Mouse (Mus musculus) erythroid progenitor cell, adult 5-6 weeks (primary cell): Measurements from ENCODE around the gene Akap6. TPM values are rescaled to one million over a fixed set of nuclear protein-coding genes. Genes with fewer than 3 reads are reported as not detected.

Source experiments
- ATAC-seq: replicated peaks from 2 replicates; pipeline ENCODE4 v1.8.0; 2016; ENCODE audit warnings: moderate number of reproducible peaks, mild to moderate bottlenecking, moderate TSS enrichment, inconsistent platforms; ENCODE audit not compliant: poor library complexity, low FRiP score, severe bottlenecking
- total RNA-seq, 2 experiments: library from RNA; stranded (forward) in 1 of 2; stranded (reverse) in 1 of 2; fragments of 150-400 nt in 1 of 2; fragments of 186-747, 209-891 nt in 1 of 2; gene quantifications; 2 replicates each; pipeline versions ENCODE4 v1.2.3 to v1.2.4; 2015 to 2017; ENCODE audit warnings: low replicate concordance in 2 of 2

The Akap6 gene
- total RNA-seq, 2 experiments from 2014 or later, result not detected

DNA sequence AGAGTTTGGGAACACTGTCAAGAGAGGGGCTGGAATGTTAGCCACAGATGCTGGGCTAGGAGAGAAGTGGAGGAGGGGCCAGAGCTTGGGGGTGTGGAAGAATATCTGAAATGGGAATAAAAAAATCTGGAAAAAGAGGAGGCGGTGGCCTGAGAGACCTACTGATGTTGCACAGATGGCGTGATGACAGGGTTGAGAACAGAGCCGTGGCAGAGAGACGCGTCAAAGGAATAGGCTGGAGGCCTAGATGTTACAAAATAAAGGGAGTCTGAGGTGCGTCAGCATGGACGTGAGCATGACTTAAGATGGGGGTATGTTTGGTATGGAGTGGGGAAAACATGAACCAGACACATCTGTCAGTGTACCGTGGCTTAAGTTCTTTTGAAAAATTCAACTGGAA lies 180.1 kb downstream of the Akap6 start:
- no peak for ATAC-seq

DNA sequence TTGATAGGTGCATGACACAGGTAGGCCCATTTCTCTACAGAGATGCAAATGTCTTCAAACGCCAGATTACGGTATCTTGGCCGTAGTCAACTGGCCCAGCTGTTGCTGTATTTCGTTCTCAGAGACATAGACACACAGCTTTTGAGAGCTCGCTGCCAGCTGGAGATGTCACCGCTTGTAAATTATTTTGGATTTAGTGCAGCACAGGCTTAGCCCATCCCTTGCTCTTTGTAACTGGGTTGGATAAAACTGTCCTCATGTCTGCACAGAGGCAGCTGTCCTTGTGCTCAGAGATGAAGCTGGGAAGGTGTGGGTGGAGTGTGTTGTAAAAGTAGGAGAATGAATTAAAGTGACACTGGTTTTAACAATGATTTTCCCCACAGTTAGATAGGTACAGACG lies 193.3 kb downstream of the Akap6 start:
- no peak for ATAC-seq

DNA sequence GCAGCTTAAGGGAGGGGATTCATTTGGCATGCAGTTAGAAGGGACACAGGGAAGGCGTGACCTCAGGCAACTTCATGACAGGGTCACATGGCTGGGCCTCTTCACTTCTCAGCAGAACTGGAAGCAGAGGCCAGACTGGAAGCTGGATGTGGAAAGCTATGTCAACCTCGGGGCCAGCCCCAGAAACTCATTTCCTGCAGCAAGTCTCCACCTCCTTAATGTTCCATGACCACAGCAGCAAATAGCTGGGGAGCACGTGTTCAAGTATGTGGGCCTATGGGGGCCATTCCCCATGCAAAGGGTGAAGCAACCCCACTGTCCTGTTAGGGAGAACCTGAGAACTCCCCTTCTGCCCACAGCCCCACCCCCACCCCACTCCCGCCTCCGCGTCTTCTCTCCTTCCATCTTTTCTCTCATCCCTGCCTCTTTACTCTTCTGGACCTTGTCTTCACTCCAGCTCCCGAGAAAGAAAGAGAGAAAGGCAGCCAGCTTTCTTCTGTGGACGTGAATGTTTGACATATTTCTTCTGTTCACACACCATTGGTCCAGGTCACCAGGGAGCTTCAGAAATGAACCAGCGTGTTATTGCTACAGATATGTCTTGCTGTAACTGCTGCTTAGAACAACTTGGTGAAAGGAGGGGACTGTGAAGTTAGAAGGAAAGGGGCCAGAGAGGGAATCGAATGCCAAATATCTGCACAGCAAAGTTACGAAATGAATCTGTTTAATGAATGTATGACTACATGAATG lies 194.6 kb downstream of the Akap6 start:
- ATAC-seq, result no peak

DNA sequence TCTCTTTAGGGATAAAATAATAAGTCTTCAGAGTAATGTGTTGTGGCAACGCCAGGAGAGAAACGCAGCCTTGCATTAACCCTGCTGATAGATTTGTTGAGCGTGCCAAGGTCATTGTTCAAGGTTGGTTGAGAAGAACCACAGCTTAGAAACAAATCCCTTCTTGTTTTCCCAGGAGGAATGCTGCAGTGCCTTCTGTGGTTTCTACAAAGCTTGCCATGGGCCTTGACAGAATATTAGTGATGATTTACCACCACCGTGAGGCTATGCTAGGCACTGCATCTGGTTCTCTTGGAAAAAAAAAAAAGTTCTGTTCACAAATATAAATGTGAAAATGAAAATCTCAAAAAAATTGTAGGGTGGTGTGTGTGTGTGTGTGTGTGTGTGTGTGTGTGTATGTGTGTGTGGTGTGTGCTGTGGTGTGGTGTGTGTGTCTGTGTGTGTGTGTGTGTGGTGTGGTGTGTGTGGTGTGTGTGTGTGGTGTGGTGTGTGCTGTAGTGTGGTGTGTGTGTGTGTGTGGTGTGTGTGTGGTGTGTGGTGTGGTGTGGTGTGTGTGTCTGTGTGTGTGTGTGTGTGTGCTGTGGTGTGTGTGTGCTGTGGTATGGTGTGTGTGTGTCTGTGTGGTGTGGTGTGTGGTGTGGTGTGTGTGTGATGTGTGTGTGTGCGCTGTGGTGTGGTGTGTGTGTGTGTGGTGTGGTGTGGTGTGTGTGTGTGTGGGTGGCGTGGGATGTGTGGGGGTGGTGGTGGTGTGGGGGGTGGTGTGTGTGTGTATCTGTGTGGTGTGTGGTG lies 196.7 kb downstream of the Akap6 start:
- ATAC-seq, result no peak

DNA sequence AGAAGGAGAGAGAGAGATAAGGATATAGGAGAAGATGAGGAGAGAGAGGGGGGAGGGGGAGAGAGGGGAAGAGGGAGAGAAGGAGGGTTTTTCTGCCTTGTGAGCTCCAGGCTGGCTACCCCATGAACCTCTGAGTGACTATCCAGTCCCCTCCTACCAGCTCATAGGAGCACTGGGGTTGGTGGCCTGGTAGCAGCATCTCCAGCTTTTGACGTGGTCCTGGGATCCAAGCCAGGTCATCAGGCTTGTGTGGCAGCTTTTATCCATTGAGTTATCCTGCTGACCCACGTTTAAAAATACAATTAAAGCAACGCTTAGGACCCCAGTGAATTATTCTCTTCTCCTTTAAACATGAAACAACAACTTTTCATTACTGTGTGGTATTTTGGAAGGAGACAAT lies 197.6 kb downstream of the Akap6 start:
- no peak for ATAC-seq

DNA sequence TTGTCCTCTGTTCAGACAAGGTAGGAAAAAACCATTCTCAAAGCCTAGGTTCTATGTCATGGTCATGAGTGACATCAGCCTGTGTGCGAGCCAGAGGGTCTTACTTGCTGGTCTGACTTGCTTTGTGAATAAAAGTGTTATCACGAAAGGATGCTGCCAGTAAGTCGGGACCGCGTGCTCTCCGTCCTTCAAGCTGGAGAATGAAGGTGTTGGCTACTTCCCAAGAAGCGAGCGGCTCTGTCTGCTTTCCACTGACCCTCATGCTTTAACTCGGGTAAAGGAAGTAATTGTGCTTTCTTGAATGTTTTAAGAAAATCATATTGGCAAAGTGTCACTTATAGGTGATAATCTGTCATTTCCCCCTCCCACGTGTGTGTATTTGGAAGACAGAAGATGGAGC lies 198.9 kb downstream of the Akap6 start:
- no peak for ATAC-seq

DNA sequence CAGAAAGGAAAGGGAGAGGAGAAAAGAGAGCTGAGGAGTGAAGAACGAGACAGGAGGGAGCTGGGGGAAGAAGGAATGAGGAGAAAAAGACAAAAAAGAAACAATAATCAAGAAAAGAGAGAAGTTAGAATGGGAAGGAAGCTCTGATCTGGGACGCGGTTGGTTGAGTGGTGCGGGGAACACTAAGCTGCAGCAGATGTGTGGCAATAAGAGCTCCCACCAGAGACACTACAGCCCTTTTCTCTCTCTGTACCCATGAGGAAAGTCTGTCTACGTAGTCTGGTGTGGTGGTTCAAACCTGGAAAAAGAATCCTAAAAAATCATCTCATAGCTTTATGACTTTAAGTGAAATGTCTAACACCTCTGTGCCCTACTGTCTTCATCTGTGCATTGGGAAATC lies 204.9 kb downstream of the Akap6 start:
- ATAC-seq, result no peak

DNA sequence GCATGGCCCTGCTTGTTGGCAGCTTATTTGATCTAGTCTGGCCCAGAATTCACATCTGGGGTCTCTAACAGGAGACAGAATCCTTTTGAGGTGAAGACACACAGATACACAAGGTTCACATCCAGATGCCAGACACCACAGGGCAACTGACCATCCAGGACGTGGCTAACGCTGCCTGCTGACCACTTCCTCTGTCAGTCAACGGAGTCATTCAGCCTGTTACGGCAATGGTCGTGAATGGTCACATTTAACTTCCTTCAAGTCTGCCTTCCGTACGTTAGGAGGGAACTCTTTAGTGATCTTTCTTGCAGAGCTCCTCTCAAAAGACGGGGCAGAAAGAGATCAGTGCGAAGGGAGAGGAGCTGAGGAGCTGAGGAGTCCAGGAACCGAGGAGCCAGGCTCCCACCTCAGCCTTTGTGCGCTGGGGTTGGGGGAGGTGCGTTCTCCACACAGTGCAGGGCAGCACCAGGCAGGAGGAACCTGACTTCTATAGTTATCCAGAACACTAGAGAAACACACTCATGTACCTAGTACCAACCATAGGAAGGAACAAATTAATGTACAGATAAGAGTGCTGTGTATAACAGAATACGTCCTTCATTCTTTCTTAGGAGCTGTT lies 209.4 kb downstream of the Akap6 start:
- no peak for ATAC-seq

DNA sequence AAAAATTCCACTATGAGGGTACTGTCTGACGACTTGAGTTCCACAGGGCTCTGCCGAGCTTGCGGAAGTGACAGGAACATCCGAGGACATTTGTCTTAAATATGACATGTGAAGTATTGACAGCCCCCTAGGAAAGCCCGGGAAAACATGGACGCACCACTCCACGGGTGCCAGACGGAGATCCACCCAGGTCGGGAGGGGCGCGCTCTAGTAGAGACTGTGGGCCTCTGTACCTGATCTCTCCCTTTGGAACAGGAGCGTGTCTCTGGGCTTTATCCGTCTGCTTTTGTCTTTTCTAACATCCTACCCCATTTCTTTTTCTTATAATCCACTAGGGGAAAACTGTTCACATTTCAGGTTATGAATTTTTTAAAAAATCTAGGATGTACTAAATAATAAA lies 211.2 kb downstream of the Akap6 start:
- no peak for ATAC-seq

DNA sequence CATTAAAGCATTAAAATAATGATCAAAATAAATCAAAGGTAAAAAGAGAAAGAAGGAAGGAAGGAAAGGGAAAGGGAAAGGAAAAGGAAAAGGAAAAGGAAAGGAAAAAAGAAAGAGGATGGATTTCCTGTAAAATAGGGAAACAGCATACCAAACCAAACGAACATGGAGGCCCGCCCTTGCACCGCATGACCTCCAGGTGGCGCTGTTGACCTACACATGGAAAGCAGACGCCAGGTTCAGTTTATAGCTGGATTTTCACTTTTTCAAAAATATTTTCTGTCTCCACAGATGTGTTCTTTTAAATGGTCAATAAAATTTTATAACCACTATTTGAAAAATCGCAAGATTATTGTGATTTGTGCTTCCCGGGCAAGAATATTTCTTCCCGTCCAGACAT lies 211.6 kb downstream of the Akap6 start:
- ATAC-seq, result no peak

DNA sequence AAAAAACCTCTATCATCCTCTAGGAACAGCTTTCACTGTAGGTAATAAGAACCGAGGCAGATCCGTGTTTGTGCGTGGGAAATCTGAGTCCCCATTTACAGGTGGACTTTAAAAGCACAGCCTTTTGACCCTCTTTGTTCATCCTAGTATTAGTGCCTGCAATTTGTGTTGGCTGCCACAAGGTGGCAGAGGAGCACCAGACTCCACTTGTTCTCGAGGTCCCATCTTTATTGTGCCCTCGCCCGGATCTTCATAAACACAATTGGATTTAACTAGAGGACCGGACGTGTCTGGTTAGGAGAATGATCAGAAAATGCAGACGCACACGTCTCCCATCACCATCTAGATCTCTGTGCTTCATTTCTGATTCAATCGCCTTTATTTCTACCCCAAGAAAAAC lies 219.8 kb downstream of the Akap6 start:
- ATAC-seq, result no peak

DNA sequence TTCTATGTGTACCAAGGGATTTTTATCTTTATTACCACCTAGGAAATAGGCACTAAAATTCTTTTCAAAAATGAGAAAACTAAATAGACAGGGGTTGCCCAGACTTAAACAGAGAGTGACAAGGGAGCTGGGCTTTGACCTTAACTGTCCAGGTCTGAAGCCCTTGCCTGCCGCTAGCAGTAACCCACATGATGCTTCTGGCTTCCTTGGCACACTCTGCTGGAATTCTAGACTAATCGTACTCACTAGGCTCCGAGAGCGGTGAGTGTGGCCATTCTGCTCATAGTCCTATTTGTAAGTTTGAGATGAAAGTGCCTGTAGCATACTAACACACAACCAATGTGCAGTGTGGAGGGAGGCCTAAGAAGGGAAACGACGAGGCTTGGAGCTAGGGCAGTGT lies 223.3 kb downstream of the Akap6 start:
- no peak for ATAC-seq

DNA sequence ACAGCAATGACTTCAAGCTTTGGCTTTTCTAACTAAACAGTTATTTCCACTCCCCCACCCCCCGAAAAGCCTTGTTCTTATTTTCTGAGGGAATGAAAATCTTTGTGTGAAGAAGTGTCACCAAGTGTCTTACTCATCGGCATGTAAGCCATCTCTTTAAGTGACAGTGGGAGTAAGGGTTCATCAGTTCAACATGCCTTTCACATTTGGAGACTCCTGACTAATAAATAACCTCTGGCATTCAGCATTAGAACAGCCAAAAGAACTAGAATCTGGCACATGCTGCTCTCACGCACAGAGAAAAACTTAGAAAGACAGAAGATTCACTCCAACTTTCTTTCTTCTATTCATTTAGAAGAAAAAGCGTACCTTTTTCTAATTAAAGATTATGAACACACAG lies 226.3 kb downstream of the Akap6 start:
- no peak for ATAC-seq

DNA sequence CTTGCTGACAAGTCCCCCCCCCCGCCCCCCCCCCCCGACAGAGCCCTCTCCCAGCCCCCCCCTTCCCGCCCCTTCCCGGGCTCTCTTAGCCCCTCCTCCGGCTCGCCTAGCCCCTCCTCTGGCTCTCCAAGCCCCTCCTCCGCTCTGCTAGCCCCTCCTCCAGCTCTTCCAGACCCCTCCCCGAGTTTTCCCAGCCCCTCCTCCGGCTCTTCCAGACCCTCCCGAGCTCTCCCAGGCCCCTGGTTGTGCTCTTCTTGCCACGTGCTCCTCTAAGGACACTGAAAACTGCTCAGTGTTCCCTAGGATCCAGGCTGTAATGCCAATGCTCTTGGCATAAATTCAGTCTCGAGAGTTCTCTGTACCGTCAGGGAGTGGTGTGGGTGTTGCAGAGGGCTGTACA lies 234.6 kb downstream of the Akap6 start:
- ATAC-seq, result no peak

DNA sequence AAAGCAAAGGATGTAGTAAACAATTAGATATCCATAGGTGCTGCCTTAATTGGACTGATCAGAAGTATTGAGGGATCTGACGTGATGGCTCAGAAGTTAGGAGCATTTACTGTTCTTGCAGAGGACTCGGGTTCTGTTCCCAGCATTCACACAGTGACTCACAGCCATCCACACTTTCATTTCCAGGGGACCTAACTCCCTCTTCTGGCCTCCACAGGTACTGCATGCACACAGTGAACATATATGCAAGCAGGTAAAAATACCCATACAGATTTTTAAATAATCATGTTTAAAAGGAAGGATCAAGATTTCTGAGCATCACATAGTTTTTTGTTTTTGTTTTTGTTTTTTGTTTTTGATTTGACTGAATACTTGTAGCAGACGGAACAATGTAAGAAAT lies 235.8 kb downstream of the Akap6 start:
- no peak for ATAC-seq

DNA sequence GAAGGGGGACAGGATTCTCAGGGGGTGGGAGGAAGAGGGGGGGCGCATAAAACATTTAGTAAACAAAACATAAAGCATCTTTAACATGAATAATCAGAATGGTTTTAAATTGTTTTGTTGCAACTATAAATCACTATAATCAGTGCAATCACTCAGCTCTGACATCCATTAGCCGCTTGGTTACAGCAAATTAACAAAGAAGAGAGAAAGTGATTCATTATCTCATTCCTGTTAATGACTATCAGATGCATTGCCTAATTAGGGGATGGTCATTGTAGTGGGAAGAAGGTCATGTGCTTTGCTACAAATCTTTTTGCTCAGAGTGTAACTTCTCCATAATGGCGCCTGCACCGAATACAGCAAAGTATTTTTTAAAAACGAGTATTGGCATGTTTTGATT lies 239.6 kb downstream of the Akap6 start:
- no peak for ATAC-seq

DNA sequence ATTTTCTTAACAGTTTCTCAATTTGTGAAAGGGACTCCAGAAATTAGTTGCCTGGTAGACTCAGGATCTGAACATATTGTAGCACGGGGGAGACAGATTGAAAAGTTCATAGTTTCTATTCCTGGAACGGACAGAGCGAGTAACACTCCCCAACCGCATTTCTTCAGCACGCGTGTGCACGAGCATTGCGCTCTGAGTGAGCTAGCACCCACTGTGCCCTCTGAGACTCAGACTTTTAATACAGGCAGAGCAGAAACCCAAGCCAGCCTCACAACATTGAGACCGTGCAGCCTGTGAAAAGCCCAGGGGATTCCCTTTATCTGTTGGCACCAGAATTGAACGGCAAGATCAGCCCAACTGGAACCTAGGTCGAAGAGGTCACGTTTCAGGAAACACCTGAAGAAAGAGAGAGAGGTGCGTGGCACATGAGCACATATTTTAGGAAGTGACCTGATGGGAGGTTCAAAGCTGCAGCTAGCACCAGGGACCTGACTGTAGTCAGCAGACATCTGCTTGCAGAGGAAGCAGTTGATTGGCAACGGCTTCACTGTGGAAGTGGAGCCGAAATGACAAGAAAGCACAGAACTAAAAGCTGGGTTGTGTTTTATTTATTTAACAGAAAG lies 240.3 kb downstream of the Akap6 start:
- ATAC-seq, result no peak

DNA sequence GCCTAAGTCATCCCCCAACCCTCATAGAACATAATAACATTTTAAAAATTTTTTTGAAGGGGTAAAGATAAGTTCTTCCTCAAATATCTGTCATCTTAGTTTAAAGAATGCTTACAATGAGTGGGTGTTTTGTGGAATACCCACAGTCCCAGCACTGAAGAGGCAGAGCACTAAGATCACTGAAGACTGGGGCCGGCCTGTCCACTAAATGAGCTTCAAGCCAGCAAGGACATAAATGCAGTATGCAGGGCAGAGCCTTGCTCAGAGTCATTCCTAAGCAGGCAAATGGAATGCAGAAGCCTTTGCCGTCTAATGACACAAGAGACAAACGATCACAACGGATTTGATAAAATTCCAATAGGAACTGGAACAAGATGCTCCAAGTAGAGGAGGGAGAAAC lies 242.8 kb downstream of the Akap6 start:
- no peak for ATAC-seq

DNA sequence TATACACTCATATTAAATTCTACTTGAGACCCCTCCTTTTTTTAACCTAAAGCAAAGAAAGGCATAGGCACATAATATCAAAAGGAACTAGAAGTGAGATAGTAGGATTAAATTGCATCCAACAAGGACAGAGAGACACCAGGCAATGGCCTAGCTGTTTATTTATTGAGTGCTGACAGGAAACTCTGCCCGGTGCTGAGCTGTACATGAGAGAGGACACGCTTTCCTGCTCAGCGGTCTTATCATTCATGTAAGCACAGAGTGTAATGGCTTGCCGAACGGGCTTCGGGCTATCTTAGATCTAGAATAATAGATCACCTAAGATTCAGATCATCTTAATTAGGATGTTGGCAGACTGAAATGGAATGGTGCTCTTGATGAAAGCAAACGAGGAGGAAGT lies 245.1 kb downstream of the Akap6 start:
- ATAC-seq, result no peak

DNA sequence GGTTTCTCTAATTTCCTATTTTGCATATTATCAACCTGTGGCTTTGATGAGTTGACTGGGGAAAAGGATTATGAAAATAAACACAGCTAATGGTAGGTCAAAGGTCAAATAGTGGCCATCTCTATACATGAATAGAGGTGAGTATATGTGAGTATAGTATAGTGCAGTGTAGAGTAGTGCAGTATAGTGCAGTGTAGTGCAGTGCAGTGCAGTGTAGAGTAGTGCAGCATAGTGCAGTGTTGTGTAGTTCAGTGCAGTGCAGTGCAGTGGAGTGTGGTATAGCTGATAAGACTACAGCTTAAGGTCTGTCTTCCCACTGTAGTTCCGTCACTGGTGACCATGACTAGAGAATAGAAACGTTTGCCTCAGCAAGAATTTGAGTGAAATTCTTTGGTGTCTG lies 245.8 kb downstream of the Akap6 start:
- ATAC-seq, result no peak

DNA sequence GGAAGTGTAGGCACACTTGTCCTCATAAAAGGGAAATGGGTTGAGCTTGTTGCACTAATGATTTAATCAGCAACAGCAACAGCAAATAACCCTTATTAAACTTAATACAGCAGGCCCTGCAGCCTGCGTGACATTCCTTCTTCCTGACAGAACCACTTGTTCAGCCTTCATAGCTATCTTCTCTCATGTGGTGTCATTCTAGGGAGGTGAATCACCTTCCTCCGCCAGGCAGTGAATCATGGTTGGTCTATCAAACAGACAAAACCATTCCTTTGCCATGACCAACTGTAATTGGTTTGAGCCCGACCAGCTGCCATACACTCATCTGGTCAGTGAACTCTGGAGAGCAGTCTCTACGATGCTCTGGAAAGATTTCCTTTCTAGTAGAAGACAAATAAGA lies 251.5 kb downstream of the Akap6 start:
- no peak for ATAC-seq
